Comparison of ENCODE assay signal across 20 mouse cellular contexts in genomic region chr11:107373154-107373553, GRCm38 (mm10).
A peak's percentile ranks its signal among the peaks of the same experiment; 100 is the strongest.
DNase-seq lines count a peak whose midpoint lies in the region; ATAC-seq and TF ChIP-seq lines count a peak whose summit lies in the region.
"Had no signal": no experiment of that assay in that cellular context is flagged by ENCODE, and none has a peak within 500 bp of the region (broad histone marks: within the 10 kb centered on the region; RNA-seq: fewer than 3 reads in every experiment).

No protein-coding gene starts in this region.

- no peak overlapping the region for H3K4me3 ChIP-seq in forebrain, embryonic 13.5 days
- no peak overlapping the region for H3K4me3 ChIP-seq in forebrain, embryonic 11.5 days (ENCODE audit: low read depth, low read length)
- H3K4me3 ChIP-seq in liver, adult 2 months (ENCODE audit: insufficient read depth, low read depth, low read length) = no peak overlapping the region
- H3K4me3 ChIP-seq in liver, postnatal 0 days (ENCODE audit: low read depth, low read length) = no peak overlapping the region
- H3K4me3 ChIP-seq in forebrain, embryonic 15.5 days = no peak overlapping the region
- H3K4me3 ChIP-seq in neural tube, embryonic 14.5 days (ENCODE audit: low read depth, low read length) = no peak overlapping the region
- H3K4me3 ChIP-seq: stomach, embryonic 15.5 days had no signal

- no peaks in the 10 kb centered on the region for H3K36me3 ChIP-seq in forebrain, embryonic 13.5 days (ENCODE audit: poor library complexity, severe bottlenecking)
- H3K36me3 ChIP-seq in forebrain, embryonic 11.5 days (ENCODE audit: control insufficient read depth, insufficient read depth, low read length) = no peaks in the 10 kb centered on the region
- no peaks in the 10 kb centered on the region for H3K36me3 ChIP-seq in liver, adult 2 months (ENCODE audit: control insufficient read depth, insufficient read depth, low read length)
- H3K36me3 ChIP-seq in liver, postnatal 0 days (replicated peaks; ENCODE audit: insufficient read depth, low read length) = no peaks in the 10 kb centered on the region
- H3K36me3 ChIP-seq in forebrain, embryonic 15.5 days = no peaks in the 10 kb centered on the region
- H3K36me3 ChIP-seq in neural tube, embryonic 14.5 days (ENCODE audit: control insufficient read depth, insufficient read depth, low read length) = no peaks in the 10 kb centered on the region
- H3K36me3 ChIP-seq: stomach, embryonic 15.5 days had no signal

- no peak overlapping the region for H3K4me2 ChIP-seq in forebrain, embryonic 13.5 days
- H3K4me2 ChIP-seq in forebrain, embryonic 11.5 days (ENCODE audit: low read depth, low read length, severe bottlenecking) = no peak overlapping the region
- no peak overlapping the region for H3K4me2 ChIP-seq in liver, postnatal 0 days (ENCODE audit: low read depth, low read length)
- H3K4me2 ChIP-seq in forebrain, embryonic 15.5 days (replicated peaks) = no peak overlapping the region
- no peak overlapping the region for H3K4me2 ChIP-seq in neural tube, embryonic 14.5 days (ENCODE audit: low read depth, low read length)
- H3K4me2 ChIP-seq: stomach, embryonic 15.5 days had no signal

- no peaks in the 10 kb centered on the region for H3K9me3 ChIP-seq in forebrain, embryonic 13.5 days (replicated peaks)
- H3K9me3 ChIP-seq in forebrain, embryonic 11.5 days (ENCODE audit: control insufficient read depth, low read length) = no peaks in the 10 kb centered on the region
- no peaks in the 10 kb centered on the region for H3K9me3 ChIP-seq in liver, postnatal 0 days (ENCODE audit: low read length)
- no peaks in the 10 kb centered on the region for H3K9me3 ChIP-seq in forebrain, embryonic 15.5 days
- no peaks in the 10 kb centered on the region for H3K9me3 ChIP-seq in neural tube, embryonic 14.5 days (ENCODE audit: control insufficient read depth, low read length)
- H3K9me3 ChIP-seq: stomach, embryonic 15.5 days had no signal

- H3K4me1 ChIP-seq in forebrain, embryonic 13.5 days = peaks cover 16% of the 10 kb centered on the region
- H3K4me1 ChIP-seq in forebrain, embryonic 11.5 days (replicated peaks; ENCODE audit: control insufficient read depth, insufficient read depth, low read length) = 0 out of 2 replicates have a peak, but pooled peaks cover 4% of the 10 kb centered on the region
- peaks cover 18% of the 10 kb centered on the region for H3K4me1 ChIP-seq in liver, adult 2 months (ENCODE audit: control insufficient read depth, insufficient read depth, low read length)
- peaks cover 12% of the 10 kb centered on the region for H3K4me1 ChIP-seq in liver, postnatal 0 days (ENCODE audit: insufficient read depth)
- H3K4me1 ChIP-seq in forebrain, embryonic 15.5 days = peaks cover 23% of the 10 kb centered on the region
- peaks cover 4% of the 10 kb centered on the region; the same call in 1 of the 2 replicates for H3K4me1 ChIP-seq in neural tube, embryonic 14.5 days (ENCODE audit: control insufficient read depth, insufficient read depth, low read length)

- H3K9ac ChIP-seq in forebrain, embryonic 13.5 days = no peak overlapping the region
- no peak overlapping the region for H3K9ac ChIP-seq in forebrain, embryonic 11.5 days (ENCODE audit: low read length)
- no peak overlapping the region for H3K9ac ChIP-seq in liver, adult 2 months (ENCODE audit: low read depth, low read length)
- H3K9ac ChIP-seq in liver, postnatal 0 days (replicated peaks) = no peak overlapping the region
- no peak overlapping the region for H3K9ac ChIP-seq in forebrain, embryonic 15.5 days (replicated peaks)
- H3K9ac ChIP-seq in neural tube, embryonic 14.5 days (replicated peaks; ENCODE audit: low read depth, low read length) = no peak overlapping the region
- H3K9ac ChIP-seq: stomach, embryonic 15.5 days had no signal

- 94% methylated on average over 4 of the region's 4 CpGs for WGBS in forebrain, embryonic 13.5 days
- 95% methylated on average over 4 of the region's 4 CpGs for whole genome bisulfite sequencing in forebrain, embryonic 11.5 days
- WGBS in liver, adult 2 months = 51% methylated on average over 4 of the region's 4 CpGs
- WGBS in liver, postnatal 0 days (ENCODE audit: insufficient replicate concordance) = 93% methylated on average over 4 of the region's 4 CpGs
- 92% methylated on average over 4 of the region's 4 CpGs for WGBS in forebrain, embryonic 15.5 days
- WGBS in neural tube, embryonic 14.5 days = 90% methylated on average over 4 of the region's 4 CpGs

- ATAC-seq in forebrain, embryonic 13.5 days = no peak
- no peak for ATAC-seq in forebrain, embryonic 11.5 days (replicated peaks; ENCODE audit: low FRiP score)
- ATAC-seq in liver, postnatal 0 days = no peak
- no peak for ATAC-seq in forebrain, embryonic 15.5 days (replicated peaks)
- ATAC-seq in neural tube, embryonic 14.5 days (ENCODE audit: low read depth) = no peak
- ATAC-seq: intestine, postnatal 0 days had no signal

- TF ChIP-seq POLR2A in liver, adult 2 months (IDR thresholded peaks at IDR 0.05; ENCODE audit: extremely low read depth, insufficient read depth, low read length) = no peak

- H3K79me2 ChIP-seq in liver, adult 2 months (ENCODE audit: control insufficient read depth, insufficient read depth, low read length) = peaks cover 33% of the 10 kb centered on the region

- no peak for DNase-seq in forebrain, embryonic 11.5 days (ENCODE audit: low spot score)
- peak; percentile 61 for DNase-seq in liver, adult 2 months (ENCODE audit: extremely low read depth, low read depth, low spot score)
- DNase-seq in liver, postnatal 0 days = no peak
- DNase-seq in spleen, adult 12 weeks (ENCODE audit: low spot score) = no peak
- no peak for DNase-seq in right cerebral cortex, postnatal 10 days (ENCODE audit: low spot score in 2 of 2)
- DNase-seq: cerebellum, adult 18-20 months; cerebellum, postnatal 25 days; embryo, embryonic 11 days; kidney, postnatal 10 days; left cerebral cortex, postnatal 4 days; liver; lung, adult 18-20 months; thymus, adult 18-20 months; thymus, postnatal 4 days had no signal

- no peak for TF ChIP-seq EP300 in liver, postnatal 0 days (IDR thresholded peaks at IDR 0.05; ENCODE audit: low read depth)

- no peaks in the 10 kb centered on the region for H3K27me3 ChIP-seq in forebrain, embryonic 13.5 days
- no peaks in the 10 kb centered on the region for H3K27me3 ChIP-seq in forebrain, embryonic 11.5 days (ENCODE audit: control insufficient read depth, insufficient read depth, low read length)
- H3K27me3 ChIP-seq in liver, adult 2 months (ENCODE audit: control insufficient read depth, insufficient read depth, low read length) = no peaks in the 10 kb centered on the region
- H3K27me3 ChIP-seq in liver, postnatal 0 days (ENCODE audit: insufficient read depth, low read length) = no peaks in the 10 kb centered on the region
- H3K27me3 ChIP-seq in forebrain, embryonic 15.5 days = no peaks in the 10 kb centered on the region
- H3K27me3 ChIP-seq in neural tube, embryonic 14.5 days (ENCODE audit: control insufficient read depth, insufficient read depth, low read length) = no peaks in the 10 kb centered on the region
- H3K27me3 ChIP-seq: stomach, embryonic 15.5 days had no signal

- H3K27ac ChIP-seq in forebrain, embryonic 13.5 days = peak overlapping the region; percentile 36; the same call in 1 of the 2 replicates
- no peak overlapping the region for H3K27ac ChIP-seq in forebrain, embryonic 11.5 days (ENCODE audit: low read depth, low read length)
- no peak overlapping the region for H3K27ac ChIP-seq in liver, adult 2 months (replicated peaks; ENCODE audit: insufficient read depth, low read depth, low read length)
- H3K27ac ChIP-seq in liver, postnatal 0 days (ENCODE audit: low read depth) = no peak overlapping the region
- peak overlapping the region; percentile 78 for H3K27ac ChIP-seq in forebrain, embryonic 15.5 days (replicated peaks)
- peak overlapping the region; percentile 13; the same call in 1 of the 2 replicates for H3K27ac ChIP-seq in neural tube, embryonic 14.5 days (ENCODE audit: low read depth, low read length)
- H3K27ac ChIP-seq: macrophage; stomach, embryonic 15.5 days had no signal

- no peak for TF ChIP-seq CTCF in liver, adult 2 months (IDR thresholded peaks at IDR 0.05; ENCODE audit: low read depth, low read length)
- no peak for TF ChIP-seq CTCF in liver, postnatal 0 days (IDR thresholded peaks at IDR 0.05; ENCODE audit: low read depth)

Comparison
In these comparisons a context has a peak if more than half of its experiments do, and no peak if none do; other contexts are left out.
1. H3K27ac ChIP-seq: peak in forebrain, embryonic 13.5 days (single experiment), forebrain, embryonic 15.5 days (single experiment) and neural tube, embryonic 14.5 days (single experiment); none in forebrain, embryonic 11.5 days (single experiment), liver, adult 2 months (single experiment) and liver, postnatal 0 days (single experiment).